Mouse (Mus musculus): ENCODE data around the gene Tgoln1.

GRCm38 (mm10) chr6:72655309-72656052 is 38.7 kb upstream of the Tgoln1 start:
- TF ChIP-seq GATA1 (IDR thresholded peaks at IDR 0.05; ENCODE audit: low read length) = no peak
- TF ChIP-seq TAL1 (IDR thresholded peaks at IDR 0.05; ENCODE audit: low read length) = no peak
